Mouse (Mus musculus): ENCODE results near the gene Exd1. TPM values are rescaled to one million over a fixed set of nuclear protein-coding genes. Genes with fewer than 3 reads are reported as not detected.
"Not testable (repeated sequence)": the region's sequence is repeated elsewhere in the genome, so short reads cannot be mapped to it uniquely, and the experiment has no call there.

Gene Exd1
- total RNA-seq, 1 experiment from 2014 or later: 0.12 TPM

- peak; percentile 78 for ATAC-seq (ENCODE audit: extremely low read depth, insufficient number of reproducible peaks, low FRiP score, poor library complexity, severe bottlenecking)
Measured at GRCm38 (mm10) chr2:119546848-119547521, 442 bp downstream of the Exd1 start.

- ATAC-seq (ENCODE audit: extremely low read depth, insufficient number of reproducible peaks, low FRiP score, poor library complexity, severe bottlenecking): no peak
Measured at GRCm38 (mm10) chr2:119543656-119544055, 3.8 kb downstream of the Exd1 start.

DNA sequence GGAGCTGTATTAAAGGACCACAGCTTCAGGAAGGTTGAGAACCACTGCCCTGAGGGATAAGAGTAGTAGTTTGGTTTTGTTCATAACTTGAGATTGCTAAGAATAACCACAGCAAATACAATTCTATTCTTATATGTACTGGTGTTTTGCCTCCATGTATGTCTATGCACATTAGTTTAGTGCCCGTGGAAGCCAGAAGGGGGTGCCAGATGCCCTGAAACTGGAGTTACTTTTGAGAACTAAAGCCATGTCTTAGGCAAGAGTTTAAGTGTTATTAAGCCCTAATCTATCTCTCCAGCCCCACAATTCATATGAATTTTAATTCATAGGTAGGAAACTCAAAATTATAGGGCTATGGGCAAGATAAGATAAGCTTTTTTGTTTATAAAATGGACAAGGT, 5.3 kb downstream of the Exd1 start:
- peak; percentile 65; the same call in 1 of the 2 replicates for ATAC-seq (ENCODE audit: extremely low read depth, insufficient number of reproducible peaks, low FRiP score, poor library complexity, severe bottlenecking)

GRCm38 (mm10) chr2:119538802-119539201, 8.6 kb downstream of the Exd1 start:
- ATAC-seq (ENCODE audit: extremely low read depth, insufficient number of reproducible peaks, low FRiP score, poor library complexity, severe bottlenecking): no peak

- no peak for ATAC-seq (ENCODE audit: extremely low read depth, insufficient number of reproducible peaks, low FRiP score, poor library complexity, severe bottlenecking)
Measured at GRCm38 (mm10) chr2:119525422-119525821, 22.0 kb downstream of the Exd1 start.

DNA sequence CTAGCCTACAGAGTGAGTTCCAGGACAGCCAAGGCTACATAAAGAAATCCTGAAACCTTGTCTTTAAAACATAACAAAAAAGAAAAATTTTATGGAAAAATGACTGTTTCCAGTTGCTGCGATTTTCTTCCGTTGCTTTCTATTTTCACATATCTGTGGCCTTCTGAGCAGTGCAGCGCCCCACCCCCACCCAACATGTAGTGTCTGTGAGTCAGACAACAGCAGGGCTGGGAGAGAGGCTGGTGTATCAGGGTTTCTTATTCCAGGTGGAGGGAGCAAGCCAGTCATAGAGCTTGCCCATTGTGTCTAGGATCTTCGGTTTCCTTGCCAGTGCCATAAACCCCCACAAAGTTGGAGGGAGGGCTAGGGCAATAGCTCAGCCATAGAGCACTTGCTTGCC, 23.6 kb downstream of the Exd1 start:
- no peak for ATAC-seq (ENCODE audit: extremely low read depth, insufficient number of reproducible peaks, low FRiP score, poor library complexity, severe bottlenecking)

DNA sequence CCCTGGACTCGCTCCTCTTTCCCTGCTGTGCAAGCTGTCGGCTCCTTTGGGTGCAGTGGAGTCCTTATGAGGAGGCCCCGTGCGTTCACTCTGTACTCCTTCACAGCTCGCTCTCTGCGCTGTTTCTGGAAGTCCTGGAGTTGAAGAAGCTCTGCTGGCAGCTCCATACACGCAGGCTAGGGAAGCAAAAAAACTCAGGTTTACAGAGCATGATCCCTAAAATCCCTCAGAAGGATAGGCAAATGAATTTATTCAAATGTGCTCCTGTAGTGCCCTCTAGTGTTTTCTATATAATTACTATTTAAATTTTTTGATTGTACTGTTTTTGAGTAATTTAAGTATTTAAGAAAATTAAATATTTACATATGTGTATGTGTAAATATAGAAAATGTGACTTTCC, 26.9 kb downstream of the Exd1 start:
- no peak for ATAC-seq (ENCODE audit: extremely low read depth, insufficient number of reproducible peaks, low FRiP score, poor library complexity, severe bottlenecking)

GRCm38 (mm10) chr2:119516811-119517210, 30.6 kb downstream of the Exd1 start:
- ATAC-seq (ENCODE audit: extremely low read depth, insufficient number of reproducible peaks, low FRiP score, poor library complexity, severe bottlenecking): 0 out of 2 replicates have a peak, but pooled peaks have one; percentile 41

DNA sequence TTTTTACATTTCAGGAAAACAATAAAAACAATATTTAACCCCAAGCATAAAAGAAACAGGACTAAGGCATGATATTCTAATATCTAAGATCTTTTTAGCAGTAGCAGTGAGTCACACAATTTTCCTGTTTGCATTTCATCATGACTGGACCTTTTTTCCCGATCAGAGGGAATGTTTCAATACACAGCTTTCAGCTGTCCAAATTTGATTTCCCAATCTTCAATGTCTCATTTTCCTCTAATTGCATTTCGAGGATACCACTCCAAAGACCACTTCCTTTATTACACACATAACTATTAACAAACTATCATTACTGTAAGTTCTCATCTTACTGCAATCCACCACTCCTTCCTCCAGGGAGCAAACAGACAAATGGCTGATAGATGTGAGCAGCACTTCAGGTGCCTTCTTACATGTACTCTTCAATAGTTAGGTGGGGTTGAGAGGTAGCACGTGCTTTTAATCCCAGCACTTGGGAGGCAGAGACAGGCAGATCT, 33.4 kb downstream of the Exd1 start:
- no peak for ATAC-seq (ENCODE audit: extremely low read depth, insufficient number of reproducible peaks, low FRiP score, poor library complexity, severe bottlenecking)

DNA sequence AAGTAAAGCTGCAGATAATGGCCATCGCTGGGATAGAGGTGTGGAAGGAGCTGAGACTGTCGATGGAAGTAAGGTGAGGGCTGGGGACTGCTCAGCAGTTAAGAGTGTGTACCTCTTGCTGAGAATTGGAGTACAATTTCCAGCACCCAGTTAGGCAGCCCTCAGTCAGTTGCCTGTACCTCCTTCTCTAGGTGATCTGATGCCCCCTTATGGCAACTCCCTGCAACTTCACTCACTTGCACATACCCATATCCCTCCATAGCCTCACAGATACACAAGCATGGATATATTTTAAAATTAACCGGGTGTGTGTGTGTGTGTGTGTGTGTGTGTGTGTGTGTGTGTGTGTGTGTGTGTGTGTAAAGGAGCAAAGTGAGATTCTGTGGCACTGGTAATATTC, 35.1 kb downstream of the Exd1 start:
- no peak for ATAC-seq (ENCODE audit: extremely low read depth, insufficient number of reproducible peaks, low FRiP score, poor library complexity, severe bottlenecking)

- ATAC-seq (ENCODE audit: extremely low read depth, insufficient number of reproducible peaks, low FRiP score, poor library complexity, severe bottlenecking): no peak
Measured at GRCm38 (mm10) chr2:119510856-119511255, 36.6 kb downstream of the Exd1 start.

DNA sequence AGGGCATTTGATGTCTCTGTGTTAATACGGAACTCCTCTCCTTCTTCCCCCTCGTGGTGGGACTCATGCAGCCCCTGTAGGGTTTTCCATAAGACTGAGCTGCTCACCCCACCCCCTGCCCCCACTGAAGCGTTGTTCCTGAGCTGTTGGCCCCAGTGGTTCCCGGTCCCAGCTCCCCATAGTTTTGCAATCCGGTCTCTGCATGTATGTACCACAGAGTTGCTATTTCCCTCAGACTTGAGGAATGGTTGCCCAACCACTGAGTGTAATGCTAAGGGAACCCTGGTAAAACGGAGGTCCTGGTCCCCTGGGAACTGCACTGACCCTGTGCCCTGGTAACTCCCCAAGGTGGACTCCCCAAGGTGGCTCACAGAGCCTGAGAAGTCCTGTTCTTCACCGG, 38.9 kb downstream of the Exd1 start:
- not testable (repeated sequence) for ATAC-seq (ENCODE audit: extremely low read depth, insufficient number of reproducible peaks, low FRiP score, poor library complexity, severe bottlenecking)

DNA sequence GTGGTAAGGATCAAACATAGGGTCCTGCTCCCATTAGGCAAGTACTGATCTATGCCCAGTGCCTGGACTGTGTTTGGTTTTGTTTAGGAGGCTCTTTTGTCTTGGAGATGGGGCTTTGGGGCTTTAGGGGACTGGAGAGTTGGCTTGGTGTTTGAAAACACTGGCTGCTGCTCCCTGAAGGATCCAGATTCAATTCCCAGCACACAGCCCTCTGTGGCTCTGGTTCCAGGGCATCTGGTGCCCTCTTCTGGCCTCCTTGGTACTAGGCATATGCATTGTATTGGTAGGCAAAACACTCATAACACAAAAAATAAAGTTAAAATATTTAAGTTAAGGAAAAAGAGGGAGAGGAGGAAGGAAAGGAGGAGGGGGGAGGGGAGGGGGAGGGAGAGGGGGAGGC, 40.3 kb downstream of the Exd1 start:
- ATAC-seq (ENCODE audit: extremely low read depth, insufficient number of reproducible peaks, low FRiP score, poor library complexity, severe bottlenecking): no peak

- ATAC-seq (ENCODE audit: extremely low read depth, insufficient number of reproducible peaks, low FRiP score, poor library complexity, severe bottlenecking): no peak
Measured at GRCm38 (mm10) chr2:119500965-119501652, 46.3 kb downstream of the Exd1 start.

DNA sequence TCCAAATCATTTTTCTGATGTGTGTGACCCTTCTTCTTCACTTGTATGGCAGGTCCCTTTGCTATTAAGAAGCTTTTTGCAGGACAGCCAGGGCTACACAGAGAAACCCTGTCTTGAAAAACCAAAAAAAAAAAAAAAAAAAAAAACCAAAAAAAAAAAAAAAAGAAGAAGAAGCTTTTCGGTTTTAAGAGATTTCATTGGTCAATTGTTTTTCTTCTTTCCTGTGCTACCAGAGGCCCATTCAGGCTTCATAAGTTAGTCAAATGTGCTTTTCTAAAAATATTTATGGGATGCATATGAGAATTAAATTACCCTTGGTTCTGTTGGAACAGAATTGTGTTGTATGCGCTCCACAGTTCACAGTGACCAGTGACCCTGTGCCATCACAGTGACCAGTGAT, 48.6 kb downstream of the Exd1 start:
- ATAC-seq (ENCODE audit: extremely low read depth, insufficient number of reproducible peaks, low FRiP score, poor library complexity, severe bottlenecking): no peak

GRCm38 (mm10) chr2:119496082-119496481, 51.3 kb downstream of the Exd1 start:
- no peak for ATAC-seq (ENCODE audit: extremely low read depth, insufficient number of reproducible peaks, low FRiP score, poor library complexity, severe bottlenecking)

DNA sequence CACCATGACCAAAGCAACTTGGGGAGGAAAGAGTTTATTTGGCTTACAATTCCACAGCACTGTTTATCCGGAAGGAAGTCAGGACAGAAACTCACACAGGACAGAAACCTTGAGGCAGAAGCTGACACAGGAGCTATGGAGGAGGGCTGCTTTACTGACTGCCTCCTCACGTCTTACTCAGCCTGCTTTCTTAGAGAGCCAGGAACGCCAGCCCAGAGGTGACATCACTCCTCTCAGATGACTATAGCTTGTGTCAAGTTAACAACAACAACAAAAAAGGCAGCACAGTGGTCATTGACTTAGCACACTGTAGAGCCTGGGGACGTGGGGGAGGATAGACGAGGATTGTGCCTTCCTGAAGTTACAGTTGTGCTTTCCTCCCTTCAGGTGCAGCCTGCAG, 55.5 kb downstream of the Exd1 start:
- ATAC-seq (ENCODE audit: extremely low read depth, insufficient number of reproducible peaks, low FRiP score, poor library complexity, severe bottlenecking): no peak

DNA sequence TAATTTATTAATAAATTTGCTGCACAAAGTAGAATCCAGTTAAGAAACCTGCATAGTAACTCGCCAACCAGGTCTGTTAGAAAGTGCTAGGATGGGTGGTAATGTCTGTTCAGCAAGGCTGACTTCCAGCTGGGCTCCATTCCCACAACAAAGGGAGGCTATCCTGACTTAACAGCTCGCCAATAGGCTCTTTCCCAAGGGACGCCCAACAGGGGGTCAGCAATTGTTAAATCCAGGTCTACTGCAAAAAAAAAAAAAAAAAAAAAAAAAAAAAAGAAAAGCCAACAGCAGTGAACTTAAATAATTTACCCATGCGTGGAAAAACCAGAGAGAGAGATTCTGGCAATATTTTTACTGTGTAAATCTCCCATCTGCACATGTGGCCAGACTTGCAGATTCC, 60.9 kb downstream of the Exd1 start:
- ATAC-seq (ENCODE audit: extremely low read depth, insufficient number of reproducible peaks, low FRiP score, poor library complexity, severe bottlenecking): no peak

- no peak for ATAC-seq (ENCODE audit: extremely low read depth, insufficient number of reproducible peaks, low FRiP score, poor library complexity, severe bottlenecking)
Measured at GRCm38 (mm10) chr2:119482307-119482706, 65.1 kb downstream of the Exd1 start.

- no peak for ATAC-seq (ENCODE audit: extremely low read depth, insufficient number of reproducible peaks, low FRiP score, poor library complexity, severe bottlenecking)
Measured at GRCm38 (mm10) chr2:119478397-119478749, 69.1 kb downstream of the Exd1 start.
